Mouse (Mus musculus) left cerebral cortex, adult 18-20 months (tissue): ENCODE results near the gene Cpa5. TPM values are rescaled to one million over a fixed set of nuclear protein-coding genes. Genes with fewer than 3 reads are reported as not detected.

Experiments
- DNase-seq, 2 experiments: peaks; one replicate each; pipeline ENCODE4 v3.0.0; 2021 to 2022; ENCODE audit warnings: low spot score in 2 of 2, mixed read lengths in 1 of 2
- total RNA-seq, 2 experiments: library from RNA; stranded (reverse); gene quantifications; 2 replicates each; pipeline ENCODE4 v1.2.3; 2021

Gene Cpa5
- total RNA-seq, 2 experiments from 2014 or later, result not detected

GRCm38 (mm10) chr6:30679567-30679966 lies 68.8 kb downstream of the Cpa5 start:
- DNase-seq, result no peak

- DNase-seq, result no peak
Measured at GRCm38 (mm10) chr6:30680442-30680841, 69.6 kb downstream of the Cpa5 start.

Other genes with a start within 250 kb of the Cpa5 start
- 10 to 100 TPM; 24.7 to 29.3 TPM for gene Zc3hc1, start 220.0 kb upstream of the Cpa5 start, total RNA-seq
- 100 to 1,000 TPM in 1 of 2 experiments, 10 to 100 TPM in 1; 89.0 to 104 TPM for gene Klhdc10, start 209.1 kb upstream of the Cpa5 start, total RNA-seq
- 10 to 100 TPM; 21.7 to 24.8 TPM for gene Tmem209, start 101.2 kb upstream of the Cpa5 start, total RNA-seq
- under 1 TPM; 0.52 to 0.74 TPM for gene Ssmem1, start 101.2 kb upstream of the Cpa5 start, total RNA-seq
- gene Cpa2, start 69.4 kb upstream of the Cpa5 start, total RNA-seq, result 1 to 10 TPM; 1.9 to 2.0 TPM
- under 1 TPM; 0.19 to 0.21 TPM for gene Cpa4, start 42.6 kb upstream of the Cpa5 start, total RNA-seq
- gene Cpa1, start 28.2 kb downstream of the Cpa5 start, total RNA-seq, result not detected
- 1 to 10 TPM; 6.4 to 7.0 TPM for gene Cep41, start 82.7 kb downstream of the Cpa5 start, total RNA-seq
- gene Mest, start 112.5 kb downstream of the Cpa5 start, total RNA-seq, result 100 to 1,000 TPM in 1 of 2 experiments, 10 to 100 TPM in 1; 94.5 to 106 TPM